Mouse (Mus musculus) forebrain, embryonic 14.5 days (tissue): ENCODE data around the gene Lrif1. TPM values are rescaled to one million over a fixed set of nuclear protein-coding genes. Genes with fewer than 3 reads are reported as not detected.

Source experiments
- polyA plus RNA-seq: library from polyadenylated mRNA; unstranded; fragments of >200 nt; fragmentation: Nextera tagmentation; extraction: Ambion mirVana; gene quantifications from 2 replicates; pipeline ENCODE4 v1.2.1, GENCODE M21; 2014

Lrif1 gene
- polyA plus RNA-seq, 1 experiment from 2014 or later = 19.5 TPM

Other genes with a start within 250 kb of the Lrif1 start
- 0.42 and 0.56 TPM in 2 replicates for gene Dennd2d, start 202.6 kb upstream of the Lrif1 start, polyA plus RNA-seq
- gene Dram2, start 137.2 kb upstream of the Lrif1 start, polyA plus RNA-seq = 62.2 and 65.9 TPM in 2 replicates
- gene Cept1, start 137.2 kb upstream of the Lrif1 start, polyA plus RNA-seq = 44.1 and 54.8 TPM in 2 replicates
- gene Cd53, start 105.2 kb downstream of the Lrif1 start, polyA plus RNA-seq = 4.4 TPM in 2 replicates
- gene Olfr266, start 141.3 kb downstream of the Lrif1 start, polyA plus RNA-seq = not detected in 2 replicates